Mouse (Mus musculus) monocyte, adult 59 days (primary cell): ENCODE data around the gene Hoxa10. TPM values are rescaled to one million over a fixed set of nuclear protein-coding genes. Genes with fewer than 3 reads are reported as not detected.

Experiments
- total RNA-seq, 2 experiments: library from RNA; stranded (reverse); gene quantifications; one replicate each; pipeline ENCODE4 v1.2.4; 2023

Hoxa10 gene
- total RNA-seq, result not detected

GRCm38 (mm10) chr6:52240389-52241000 lies at the start of gene Hoxa10:
Gene Hoxa10 (minus strand): TSS chr6:52240854.

GRCm38 (mm10) chr6:52260654-52261575 lies 20.3 kb upstream of the Hoxa10 start, which contains the start of gene Hoxa13:
Gene Hoxa13 (minus strand): TSS chr6:52260880.

GRCm38 (mm10) chr6:52245757-52246142 lies 5.1 kb upstream of the Hoxa10 start, which contains the start of gene Hoxa11:
Gene Hoxa11 (minus strand): TSS chr6:52245810.

GRCm38 (mm10) chr6:52230516-52231165 lies 10.0 kb downstream of the Hoxa10 start, which contains the start of gene Hoxa9:
Gene Hoxa9 (minus strand): TSS chr6:52231089.

GRCm38 (mm10) chr6:52221337-52221992 lies 19.2 kb downstream of the Hoxa10 start, which contains the start of gene Hoxa7:
Gene Hoxa7 (minus strand): TSS chr6:52221854.

GRCm38 (mm10) chr6:52213119-52213986 lies 27.3 kb downstream of the Hoxa10 start, which contains the start of the genes Hoxa3 and Gm28308:
Gene Hoxa3 (minus strand): TSS chr6:52213336.
Gene Gm28308 (minus strand): TSS chr6:52213339.

GRCm38 (mm10) chr6:52208072-52208867 lies 32.4 kb downstream of the Hoxa10 start, which contains the start of gene Hoxa6:
Gene Hoxa6 (minus strand): TSS chr6:52208722.

GRCm38 (mm10) chr6:52204050-52204752 lies 36.5 kb downstream of the Hoxa10 start, which contains the start of gene Hoxa5:
Gene Hoxa5 (minus strand): TSS chr6:52204587.

GRCm38 (mm10) chr6:52190906-52191810 lies 49.5 kb downstream of the Hoxa10 start, which contains the start of gene Hoxa4:
Gene Hoxa4 (minus strand): TSS chr6:52191753.

Other genes with a start within 250 kb of the Hoxa10 start
- gene Skap2, start 228.3 kb downstream of the Hoxa10 start, total RNA-seq, result 100 to 1,000 TPM; 179 to 182 TPM
- gene Hoxa1, start 82.5 kb downstream of the Hoxa10 start, total RNA-seq, result under 1 TPM; 0.34 to 0.55 TPM
- not detected for gene Hoxa2, start 76.0 kb downstream of the Hoxa10 start, total RNA-seq
- gene 5730596B20Rik, start 63.4 kb downstream of the Hoxa10 start, total RNA-seq, result not detected
- not detected for gene Hoxa4, start 49.1 kb downstream of the Hoxa10 start, total RNA-seq
- gene Hoxa5, start 36.3 kb downstream of the Hoxa10 start, total RNA-seq, result under 1 TPM in 1 of 2 experiments, not detected in 1; 0.27 TPM
- gene Hoxa6, start 32.1 kb downstream of the Hoxa10 start, total RNA-seq, result not detected
- under 1 TPM in 1 of 2 experiments, not detected in 1; 0.24 TPM for gene Hoxa3, start 27.5 kb downstream of the Hoxa10 start, total RNA-seq
- gene Gm28308, start 27.5 kb downstream of the Hoxa10 start, total RNA-seq, result not detected
- not detected for gene Hoxa7, start 19.0 kb downstream of the Hoxa10 start, total RNA-seq
- gene Hoxa9, start 9.8 kb downstream of the Hoxa10 start, total RNA-seq, result not detected
- gene Hoxa11, start 5.0 kb upstream of the Hoxa10 start, total RNA-seq, result not detected
- gene Hoxa13, start 20.0 kb upstream of the Hoxa10 start, total RNA-seq, result not detected
- gene Evx1, start 72.6 kb upstream of the Hoxa10 start, total RNA-seq, result not detected